Mouse (Mus musculus): ENCODE results near the gene Slc44a4. TPM values are rescaled to one million over a fixed set of nuclear protein-coding genes. Genes with fewer than 3 reads are reported as not detected.

Slc44a4 gene
- polyA plus RNA-seq, 1 experiment, result 0.59 TPM

GRCm38 (mm10) chr17:34893072-34893824 is 21.0 kb upstream of the Slc44a4 start:
- 83% methylated on average over 12 of the region's 12 CpGs for WGBS
- Histone ChIP-seq H3K36me3 (ENCODE audit: control insufficient read depth, insufficient read depth, low read length) (no peaks in the 10 kb centered on the region), H3K27ac (ENCODE audit: control insufficient read depth, insufficient read depth, low read length) (no peak overlapping the region)

GRCm38 (mm10) chr17:34894074-34894597 is 20.1 kb upstream of the Slc44a4 start:
- 1% methylated on average over 46 of the region's 51 CpGs for WGBS
- Histone ChIP-seq H3K4me1 (replicated peaks; ENCODE audit: control insufficient read depth, insufficient read depth, low read length) (peaks cover 21% of the 10 kb centered on the region), H3K27ac (ENCODE audit: control insufficient read depth, insufficient read depth, low read length) (peak overlapping the region; percentile 22; the same call in 1 of the 2 replicates), H3K4me3 (ENCODE audit: control insufficient read depth, insufficient read depth, low read length) (peak overlapping the region; percentile 61), H3K27me3 (ENCODE audit: control insufficient read depth, insufficient read depth, low read length) (no peaks in the 10 kb centered on the region), H3K36me3 (ENCODE audit: control insufficient read depth, insufficient read depth, low read length) (no peaks in the 10 kb centered on the region)
- peak; percentile 91 for DNase-seq
- TF ChIP-seq CTCF (IDR thresholded peaks at IDR 0.05; ENCODE audit: borderline replicate concordance, control insufficient read depth, extremely low read depth, insufficient read depth, low read length, poor library complexity), result 0 out of 2 replicates have a peak, but pooled peaks have one; percentile 27
- TF ChIP-seq POLR2A (IDR thresholded peaks at IDR 0.05; ENCODE audit: control insufficient read depth, extremely low read depth, insufficient read depth, low read length, poor library complexity), result peak; percentile 55

More at GRCm38 (mm10) chr17:34893072-34893824, 21.0 kb upstream of the Slc44a4 start:
- no peak for DNase-seq
- no peaks in the 10 kb centered on the region for H3K27me3 ChIP-seq (ENCODE audit: control insufficient read depth, insufficient read depth, low read length)
- TF ChIP-seq POLR2A (IDR thresholded peaks at IDR 0.05; ENCODE audit: control insufficient read depth, extremely low read depth, insufficient read depth, low read length, poor library complexity) (no peak), CTCF (IDR thresholded peaks at IDR 0.05; ENCODE audit: borderline replicate concordance, control insufficient read depth, extremely low read depth, insufficient read depth, low read length, poor library complexity) (no peak)
- peaks cover 21% of the 10 kb centered on the region for H3K4me1 ChIP-seq (replicated peaks; ENCODE audit: control insufficient read depth, insufficient read depth, low read length)
- no peak overlapping the region for H3K4me3 ChIP-seq (ENCODE audit: control insufficient read depth, insufficient read depth, low read length)

- H3K4me1 ChIP-seq (replicated peaks; ENCODE audit: control insufficient read depth, insufficient read depth, low read length), result peaks cover 22% of the 10 kb centered on the region
- H3K27ac ChIP-seq (ENCODE audit: control insufficient read depth, insufficient read depth, low read length), result no peak overlapping the region
- no peak for TF ChIP-seq CTCF (IDR thresholded peaks at IDR 0.05; ENCODE audit: borderline replicate concordance, control insufficient read depth, extremely low read depth, insufficient read depth, low read length, poor library complexity)
- TF ChIP-seq POLR2A (IDR thresholded peaks at IDR 0.05; ENCODE audit: control insufficient read depth, extremely low read depth, insufficient read depth, low read length, poor library complexity), result no peak
- H3K36me3 ChIP-seq (ENCODE audit: control insufficient read depth, insufficient read depth, low read length), result no peaks in the 10 kb centered on the region
- H3K27me3 ChIP-seq (ENCODE audit: control insufficient read depth, insufficient read depth, low read length), result no peaks in the 10 kb centered on the region
- DNase-seq, result peak; percentile 45
- peak overlapping the region; percentile 65 for H3K4me3 ChIP-seq (ENCODE audit: control insufficient read depth, insufficient read depth, low read length)
- 15% methylated on average over 51 of the region's 51 CpGs for WGBS
These were observed 19.3 kb upstream of the Slc44a4 start for GRCm38 (mm10) chr17:34894801-34895530.

- 91% methylated on average over 15 of the region's 15 CpGs for WGBS
- H3K4me3 ChIP-seq (ENCODE audit: control insufficient read depth, insufficient read depth, low read length), result no peak overlapping the region
- H3K4me1 ChIP-seq (replicated peaks; ENCODE audit: control insufficient read depth, insufficient read depth, low read length), result peaks cover 23% of the 10 kb centered on the region
- no peak overlapping the region for H3K27ac ChIP-seq (ENCODE audit: control insufficient read depth, insufficient read depth, low read length)
- no peaks in the 10 kb centered on the region for H3K27me3 ChIP-seq (ENCODE audit: control insufficient read depth, insufficient read depth, low read length)
- TF ChIP-seq CTCF (IDR thresholded peaks at IDR 0.05; ENCODE audit: borderline replicate concordance, control insufficient read depth, extremely low read depth, insufficient read depth, low read length, poor library complexity), result no peak
- no peak for TF ChIP-seq POLR2A (IDR thresholded peaks at IDR 0.05; ENCODE audit: control insufficient read depth, extremely low read depth, insufficient read depth, low read length, poor library complexity)
- no peaks in the 10 kb centered on the region for H3K36me3 ChIP-seq (ENCODE audit: control insufficient read depth, insufficient read depth, low read length)
- DNase-seq, result no peak
These were observed 18.5 kb upstream of the Slc44a4 start for GRCm38 (mm10) chr17:34895724-34896123.

- WGBS, result 20% methylated on average over 17 of the region's 17 CpGs
- no peak overlapping the region for H3K4me3 ChIP-seq (ENCODE audit: control insufficient read depth, insufficient read depth, low read length)
- peak; percentile 29 for DNase-seq
- H3K36me3 ChIP-seq (ENCODE audit: control insufficient read depth, insufficient read depth, low read length), result no peaks in the 10 kb centered on the region
- TF ChIP-seq POLR2A (IDR thresholded peaks at IDR 0.05; ENCODE audit: control insufficient read depth, extremely low read depth, insufficient read depth, low read length, poor library complexity) (no peak), CTCF (IDR thresholded peaks at IDR 0.05; ENCODE audit: borderline replicate concordance, control insufficient read depth, extremely low read depth, insufficient read depth, low read length, poor library complexity) (no peak)
- no peak overlapping the region for H3K27ac ChIP-seq (ENCODE audit: control insufficient read depth, insufficient read depth, low read length)
- peaks cover 23% of the 10 kb centered on the region for H3K4me1 ChIP-seq (replicated peaks; ENCODE audit: control insufficient read depth, insufficient read depth, low read length)
- no peaks in the 10 kb centered on the region for H3K27me3 ChIP-seq (ENCODE audit: control insufficient read depth, insufficient read depth, low read length)
These were observed 17.9 kb upstream of the Slc44a4 start for GRCm38 (mm10) chr17:34896366-34896765.
